Mouse (Mus musculus): ENCODE measurements around the gene Vmn1r203.
"Not testable (repeated sequence)": the region's sequence is repeated elsewhere in the genome, so short reads cannot be mapped to it uniquely, and the experiment has no call there.

Vmn1r203 gene

DNA sequence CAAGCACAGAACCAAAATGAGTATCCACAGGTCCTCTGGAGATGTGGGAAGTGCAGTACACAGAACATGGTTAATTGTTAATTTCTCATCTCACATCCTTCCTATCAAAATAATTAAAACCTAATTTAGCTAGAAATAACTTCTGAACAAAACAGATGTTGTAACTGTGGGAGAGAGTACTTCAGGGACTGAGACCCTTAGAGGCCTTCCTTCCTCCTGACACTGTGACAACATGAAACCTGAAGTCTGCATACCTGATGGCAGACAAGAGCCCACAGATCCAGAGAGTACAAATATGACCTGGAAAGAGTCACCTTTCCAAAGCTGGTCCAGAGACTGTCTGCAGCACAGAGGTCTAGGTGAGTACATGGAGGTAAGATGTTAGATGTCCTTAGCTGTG is at the start of gene Vmn1r203:
TSS of gene Vmn1r203 (plus strand) at position 301 of the 400 bp plus-strand sequence.
- no peak for DNase-seq

DNA sequence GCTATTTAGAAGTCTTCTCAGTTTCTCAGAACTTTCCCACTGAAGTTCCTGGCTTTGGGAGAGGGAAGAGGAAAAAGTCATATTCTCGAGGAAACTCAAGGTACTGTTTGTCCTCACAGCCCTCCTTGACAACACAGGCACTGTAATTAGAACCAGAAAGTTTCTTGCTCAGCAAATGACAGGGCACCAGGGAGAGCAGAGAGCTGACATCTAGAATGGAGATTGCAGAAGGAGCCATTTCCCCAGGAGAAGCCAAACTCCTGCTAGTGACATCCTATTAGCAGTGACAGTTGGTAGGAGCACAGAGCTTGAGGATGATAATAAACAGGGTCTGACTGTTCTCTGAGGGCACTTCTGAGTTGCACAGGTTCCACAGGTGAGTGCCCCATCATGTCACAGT is 46.3 kb upstream of the Vmn1r203 start, which contains the start of gene Vmn1r201:
TSS of gene Vmn1r201 (plus strand) at position 301 of the 400 bp plus-strand sequence.
- DNase-seq, result no peak

DNA sequence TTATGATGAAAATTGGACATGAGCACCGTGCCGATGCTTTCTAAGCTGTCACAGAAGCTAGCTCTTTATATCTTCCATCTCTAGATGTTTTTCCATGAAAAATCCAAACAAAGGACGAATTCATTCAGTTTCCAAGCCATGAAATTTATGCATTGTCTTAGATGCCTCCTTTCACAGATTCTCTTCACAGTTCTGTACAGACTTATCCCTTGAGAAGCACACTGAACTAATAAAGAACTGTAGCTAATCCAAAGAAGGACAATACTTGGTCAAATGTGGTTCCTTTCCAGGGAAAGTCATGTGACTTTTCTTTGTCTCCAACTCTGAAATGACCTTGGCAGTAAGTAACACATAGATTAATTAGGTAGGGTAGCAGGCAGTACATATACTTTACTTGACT is 15.5 kb upstream of the Vmn1r203 start:
- DNase-seq, result no peak

DNA sequence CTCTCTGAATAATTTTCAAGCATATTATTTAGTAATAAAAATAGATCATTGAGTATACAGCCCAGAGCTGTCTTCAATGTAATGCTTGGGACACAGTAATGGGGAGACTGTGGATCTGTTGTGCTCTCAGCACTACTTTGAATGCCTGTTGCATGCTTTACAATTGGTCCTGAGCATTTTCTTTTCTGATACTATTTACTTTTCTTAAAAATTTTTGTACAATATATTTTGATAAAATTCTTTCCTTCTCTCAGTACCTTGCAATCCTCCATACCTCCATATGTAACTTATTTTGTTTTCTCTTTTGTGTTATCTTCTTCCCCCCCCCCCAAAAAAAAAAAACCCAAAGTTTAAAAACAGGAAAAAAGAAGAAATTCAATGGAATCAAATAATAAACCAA is 12.6 kb upstream of the Vmn1r203 start, which contains the start of gene Vmn1r202:
TSS of gene Vmn1r202 (minus strand) at position 101 of the 400 bp plus-strand sequence.
- no peak for DNase-seq

DNA sequence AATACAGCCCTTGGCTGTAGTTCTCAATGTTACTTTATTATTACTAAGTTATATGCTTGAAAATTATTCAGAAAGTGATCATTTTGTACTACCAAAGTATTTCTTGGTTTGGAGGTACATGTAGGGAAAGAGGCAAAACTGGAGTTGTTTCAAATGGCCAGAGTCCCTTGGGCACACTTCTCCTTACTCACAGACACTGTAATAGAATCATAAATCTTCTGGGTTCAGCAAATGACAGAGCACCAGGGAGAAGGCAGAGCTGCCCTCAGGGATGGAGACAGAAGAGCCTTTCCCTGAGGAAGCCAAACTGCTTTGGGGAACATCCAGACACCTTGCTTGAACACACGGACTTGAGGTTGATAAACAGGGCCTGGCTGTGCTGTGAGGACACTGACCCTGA is 35.0 kb downstream of the Vmn1r203 start, which contains the start of gene Vmn1r204:
TSS of gene Vmn1r204 (plus strand) at position 301 of the 400 bp plus-strand sequence.
- not testable (repeated sequence) for DNase-seq

DNA sequence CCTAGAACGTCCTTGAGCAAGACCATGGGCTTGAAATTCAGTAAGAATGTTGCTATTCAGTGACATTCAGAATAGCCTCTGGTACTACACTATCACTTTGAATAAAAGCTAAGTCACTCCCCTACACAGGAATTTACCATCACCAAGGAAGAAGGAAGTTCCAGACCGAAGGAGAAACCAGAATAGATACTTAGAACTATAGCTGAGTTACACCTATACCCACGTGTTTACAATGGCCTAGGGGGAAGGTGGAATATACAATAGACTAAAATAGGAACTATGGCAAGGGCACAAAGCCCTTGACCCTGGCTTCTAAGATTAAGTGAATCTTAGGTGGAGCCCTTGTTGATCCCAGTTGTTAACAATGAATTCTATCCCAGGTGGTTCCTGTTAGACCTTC is 57.0 kb downstream of the Vmn1r203 start:
- not testable (repeated sequence) for DNase-seq
